Mouse (Mus musculus): ENCODE results near the gene Pfdn5.

DNA sequence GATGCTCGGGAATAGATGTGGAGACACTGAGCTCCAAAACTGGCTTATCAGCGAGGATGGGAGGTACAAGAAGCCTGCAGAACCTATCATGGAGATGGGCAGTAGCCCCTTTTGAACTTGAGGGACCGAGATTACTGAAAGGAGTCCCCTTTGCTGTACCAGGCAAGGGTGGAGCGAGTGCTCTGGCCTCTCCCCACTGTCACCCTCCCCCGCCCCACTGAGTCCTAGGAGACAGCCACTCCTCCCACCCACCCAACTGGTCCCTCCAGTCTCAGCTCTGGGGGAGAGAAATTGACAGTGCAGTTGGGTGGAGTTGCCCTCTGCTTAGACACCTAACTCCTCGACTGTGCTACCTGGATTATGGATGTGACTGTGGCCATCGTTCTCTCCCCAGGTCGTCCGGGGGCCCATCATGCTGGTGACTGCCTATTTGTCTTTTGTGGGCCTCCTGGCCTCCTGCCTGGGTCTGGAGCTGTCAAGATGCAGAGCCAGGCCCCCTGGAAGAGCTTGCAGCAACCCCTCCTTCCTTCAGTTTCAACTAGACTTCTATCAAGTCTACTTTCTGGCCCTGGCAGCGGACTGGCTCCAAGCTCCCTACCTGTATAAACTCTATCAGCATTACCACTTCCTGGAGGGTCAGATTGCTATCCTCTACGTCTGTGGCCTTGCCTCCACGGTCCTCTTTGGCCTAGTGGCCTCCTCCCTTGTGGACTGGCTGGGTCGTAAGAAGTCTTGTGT is 46.0 kb upstream of the Pfdn5 start:
- TF ChIP-seq POLR2A (IDR thresholded peaks at IDR 0.05; ENCODE audit: insufficient read length, low read depth) (no peak), MYOD1 (IDR thresholded peaks at IDR 0.05; ENCODE audit: control insufficient read depth in 1 of 3, insufficient read length in 2 of 3, low read depth in 2 of 3) (no peak), MYOG (IDR thresholded peaks at IDR 0.05; ENCODE audit: control insufficient read depth in 1 of 3, insufficient read depth in 1 of 3, insufficient read length in 2 of 3, low read depth in 2 of 3) (no peak), CEBPB (IDR thresholded peaks at IDR 0.05; ENCODE audit: insufficient read depth, poor library complexity, severe bottlenecking) (no peak), E2F4 (IDR thresholded peaks at IDR 0.05; ENCODE audit: insufficient read depth) (no peak), TCF12 (IDR thresholded peaks at IDR 0.05; ENCODE audit: insufficient read depth, poor library complexity, severe bottlenecking) (no peak), USF1 (IDR thresholded peaks at IDR 0.05; ENCODE audit: low read depth) (no peak), MAX (IDR thresholded peaks at IDR 0.05; ENCODE audit: low read depth) (no peak)

Measured in myocyte (in vitro differentiated cells).